Mouse (Mus musculus): ENCODE measurements around the gene Gm21209.
"Not testable (repeated sequence)": the region's sequence is repeated elsewhere in the genome, so short reads cannot be mapped to it uniquely, and the experiment has no call there.

Gene Gm21209

GRCm38 (mm10) chrY:49570856-49571255 lies at the start of gene Gm21209:
Gene Gm21209 (plus strand): TSS chrY:49571156.
- not testable (repeated sequence) for DNase-seq

Data from kidney, adult 18-20 months (tissue).